Mouse (Mus musculus) thymus, adult 18-20 months (tissue): ENCODE results near the gene Atxn2.
"Not testable (repeated sequence)": the region's sequence is repeated elsewhere in the genome, so short reads cannot be mapped to it uniquely, and the experiment has no call there.

ENCODE experiments used
- DNase-seq, 2 experiments: peaks; one replicate each; pipeline ENCODE4 v3.0.0; 2022; ENCODE audit warnings: mixed read lengths in 2 of 2

The Atxn2 gene

DNA sequence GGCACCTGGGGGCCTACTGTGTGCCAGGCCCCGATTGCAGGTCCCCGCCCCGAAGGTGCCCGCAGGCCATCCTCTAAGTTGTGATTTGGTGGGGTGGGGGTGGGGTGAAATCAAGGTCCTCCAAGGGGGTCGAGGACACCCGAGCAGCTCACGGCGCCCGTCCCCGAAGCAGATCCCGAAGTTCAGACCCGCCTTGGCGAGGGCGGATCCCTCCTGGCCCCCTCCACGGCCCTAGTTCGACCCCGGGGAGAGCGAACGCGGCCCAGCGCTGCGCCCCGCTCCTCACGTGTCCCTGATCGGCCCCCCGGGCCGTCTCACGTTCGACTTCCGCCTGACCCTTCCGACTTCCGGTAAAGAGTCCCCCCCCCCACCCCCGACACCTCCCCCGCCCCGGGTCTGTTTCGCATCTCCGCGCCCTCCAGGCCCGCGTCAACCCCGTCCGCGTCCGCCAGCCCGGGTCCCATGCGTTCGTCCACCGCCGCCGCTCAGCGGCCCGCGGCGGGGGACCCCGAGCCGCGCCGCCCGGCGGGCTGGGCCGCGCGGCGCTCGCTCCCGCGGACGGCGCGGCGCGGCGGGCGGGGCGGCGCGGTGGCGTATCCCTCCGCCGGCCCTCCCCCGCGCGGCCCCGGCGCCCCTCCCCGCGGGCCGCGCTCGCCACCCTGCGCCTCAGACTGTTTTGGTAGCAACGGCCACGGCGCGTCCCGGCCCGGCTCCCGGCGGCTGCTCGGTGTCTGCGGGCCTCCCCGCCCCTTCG, at the start of gene Atxn2:
Gene Atxn2 (plus strand): TSS at position 164 of the 754 bp plus-strand sequence.
- DNase-seq, result peak; percentile 67 to 78

DNA sequence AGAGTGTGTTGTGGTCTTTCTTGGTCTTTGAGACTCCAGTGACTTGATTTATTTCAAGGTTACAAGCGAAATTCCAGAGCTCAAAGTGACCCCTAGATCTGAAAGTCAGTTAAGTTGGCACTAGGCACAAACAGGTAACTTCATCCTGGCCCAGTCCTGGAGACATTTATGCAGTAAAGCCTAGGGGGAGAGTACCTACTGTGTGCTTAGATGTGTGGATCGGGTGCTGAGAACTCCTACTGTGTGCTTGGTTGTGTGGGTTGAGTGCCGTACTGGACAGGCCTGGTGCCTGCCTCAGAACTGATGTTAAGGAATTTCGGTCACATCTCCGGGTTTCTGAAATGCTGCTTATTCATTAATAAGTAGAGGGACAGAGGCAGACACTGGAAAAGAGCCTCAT, 49.6 kb upstream of the Atxn2 start:
- no peak for DNase-seq

DNA sequence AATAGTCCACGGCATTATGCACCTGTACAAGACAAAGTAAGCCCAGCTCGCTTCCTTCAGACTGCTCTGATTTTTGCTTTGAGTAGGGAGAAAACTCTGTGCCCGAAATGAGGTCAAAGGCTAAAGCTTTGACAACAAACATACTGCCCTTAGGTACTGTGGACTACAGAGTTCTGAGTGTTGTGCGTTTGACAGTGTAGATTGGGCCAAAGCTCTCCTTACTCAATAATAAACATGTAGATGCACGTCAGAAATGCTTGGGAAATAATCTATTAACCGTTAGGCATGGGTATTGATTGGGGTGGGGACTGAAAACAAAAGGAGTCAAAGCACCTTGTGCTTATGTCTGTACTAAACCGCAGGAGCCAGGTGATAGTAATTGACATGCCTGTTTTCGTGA, 47.7 kb upstream of the Atxn2 start:
- DNase-seq, result no peak

DNA sequence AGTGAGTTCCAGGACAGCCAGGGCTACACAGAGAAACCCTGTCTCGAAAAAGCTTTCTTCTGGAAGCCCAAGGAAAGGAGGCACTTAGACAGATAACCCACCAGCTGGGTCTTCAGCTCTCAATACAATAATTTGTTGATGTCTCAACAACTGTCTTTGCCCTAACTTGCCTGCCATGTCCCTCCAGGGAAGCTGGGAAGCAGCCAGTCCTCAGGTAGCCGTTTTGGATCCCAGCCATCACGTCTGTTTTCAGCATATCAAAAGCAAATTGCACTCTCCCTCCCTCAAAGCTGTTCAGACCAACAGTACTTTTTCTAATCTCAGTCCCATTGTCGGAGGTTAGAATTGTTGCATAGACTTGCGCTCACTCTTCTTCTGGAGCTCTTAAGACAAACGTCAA, 47.1 kb upstream of the Atxn2 start:
- DNase-seq, result no peak

DNA sequence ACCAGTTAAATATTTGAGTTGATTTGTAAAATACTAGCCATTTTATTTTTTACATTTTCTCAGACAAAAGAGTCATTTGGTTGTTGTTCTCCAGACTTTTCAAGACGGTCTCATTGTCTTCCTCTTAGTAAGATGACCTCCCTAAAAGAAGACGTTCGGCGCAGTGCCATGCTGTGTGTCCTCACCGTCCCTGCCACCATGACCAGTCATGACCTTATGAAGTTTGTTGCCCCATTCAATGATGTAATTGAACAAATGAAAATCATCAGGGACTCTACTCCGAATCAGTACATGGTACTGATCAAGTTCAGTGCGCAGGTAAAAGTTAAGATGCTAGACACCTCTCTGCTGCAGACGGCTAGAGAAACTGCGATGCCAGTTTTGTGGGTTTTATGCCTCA, 46.2 kb upstream of the Atxn2 start:
- DNase-seq, result no peak

DNA sequence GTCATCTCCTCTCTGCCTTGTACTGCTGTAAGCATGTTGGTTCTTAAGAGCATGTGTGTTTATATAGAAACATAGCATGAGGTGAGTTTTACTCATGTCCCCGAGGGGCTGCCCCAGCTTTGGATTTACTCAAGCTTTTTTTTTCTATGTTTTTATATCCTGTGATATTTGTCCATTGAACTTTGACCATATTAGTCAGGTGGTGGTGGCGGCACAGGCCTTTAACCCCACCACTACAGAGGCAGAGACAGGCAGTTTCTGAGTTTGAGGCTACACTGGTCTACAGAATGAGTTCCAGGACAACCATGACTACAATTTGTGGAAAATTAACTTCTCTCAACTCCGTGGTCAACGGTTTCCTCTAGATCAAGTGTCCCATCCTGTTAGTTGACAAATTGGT, 44.1 kb upstream of the Atxn2 start:
- DNase-seq, result no peak

DNA sequence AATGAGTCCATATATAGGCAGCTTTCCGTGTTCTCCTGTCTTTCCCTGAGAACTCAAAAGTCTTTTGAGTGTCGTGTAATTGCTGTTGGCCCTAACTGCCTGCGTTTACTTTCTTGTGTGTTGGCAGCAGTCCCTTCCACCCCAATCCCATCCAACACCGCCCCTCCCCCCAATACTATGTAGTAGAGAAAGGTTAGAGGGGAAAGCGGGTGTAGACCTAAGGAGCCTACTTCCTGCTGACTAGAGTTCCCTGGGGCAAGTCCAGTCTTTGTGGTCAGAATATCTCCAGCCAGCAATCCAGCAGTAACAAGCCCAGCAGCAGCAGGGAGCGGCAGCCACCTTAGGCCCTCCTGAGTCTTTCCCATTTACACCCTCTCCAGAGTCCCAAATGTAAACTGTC, 42.7 kb upstream of the Atxn2 start:
- DNase-seq, result no peak

DNA sequence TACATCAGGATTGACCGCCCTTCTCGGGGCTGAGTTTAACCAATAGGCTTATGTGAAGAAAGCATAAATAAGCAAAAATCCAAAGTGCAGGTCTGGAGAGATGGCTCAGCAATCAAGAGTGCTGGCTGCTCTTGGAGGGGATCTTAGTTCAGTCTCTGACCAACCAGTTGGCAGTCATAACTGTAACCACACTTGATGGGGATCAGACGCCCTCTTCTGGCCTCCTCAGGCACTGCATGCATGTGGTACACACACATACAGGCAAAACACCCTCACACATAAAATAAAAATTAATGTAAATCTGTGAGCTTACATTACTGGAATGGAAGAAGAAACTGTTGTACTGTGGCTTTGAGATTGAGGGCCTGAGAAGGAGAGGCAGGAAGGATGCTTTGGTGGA, 40.7 kb upstream of the Atxn2 start:
- no peak for DNase-seq

DNA sequence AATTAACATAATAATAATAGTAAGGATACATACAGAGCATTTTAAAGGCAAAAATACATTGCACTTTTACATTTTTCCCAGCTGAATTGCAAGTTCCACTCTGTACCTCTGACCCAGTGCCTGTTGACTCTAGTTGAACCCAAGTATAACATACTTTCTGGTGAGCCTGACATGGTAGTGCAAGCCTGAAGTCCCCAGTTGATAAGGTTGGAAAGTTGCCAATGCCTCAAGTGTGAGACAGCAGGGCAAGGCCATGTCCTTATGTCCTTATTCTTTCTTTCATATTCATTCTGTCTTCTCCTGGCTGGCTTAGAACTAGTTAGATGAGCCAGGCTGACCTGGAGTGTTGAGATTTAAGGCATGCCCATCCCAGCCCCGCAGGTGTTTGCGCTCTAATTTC, 28.9 kb upstream of the Atxn2 start:
- DNase-seq, result no peak

DNA sequence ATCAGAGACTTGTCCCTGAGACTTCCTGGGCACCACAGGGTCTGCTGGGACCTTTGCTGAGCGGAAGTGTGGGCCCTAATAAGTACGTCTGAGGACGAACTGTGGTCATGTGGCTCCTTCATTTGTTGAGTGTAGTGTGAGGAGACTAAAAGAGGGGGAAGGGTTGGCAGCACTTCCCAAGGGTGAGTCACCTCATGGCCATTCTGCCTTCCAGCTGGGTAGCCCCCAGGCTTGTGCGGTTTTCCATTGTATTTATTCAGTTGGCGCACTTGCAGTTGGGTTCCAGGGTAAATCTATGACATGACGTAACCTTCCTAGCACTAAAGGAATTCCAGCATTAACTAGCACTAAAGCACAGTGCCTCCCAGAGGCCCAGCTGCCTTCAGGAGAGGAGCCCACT, 25.6 kb upstream of the Atxn2 start:
- DNase-seq, result no peak

DNA sequence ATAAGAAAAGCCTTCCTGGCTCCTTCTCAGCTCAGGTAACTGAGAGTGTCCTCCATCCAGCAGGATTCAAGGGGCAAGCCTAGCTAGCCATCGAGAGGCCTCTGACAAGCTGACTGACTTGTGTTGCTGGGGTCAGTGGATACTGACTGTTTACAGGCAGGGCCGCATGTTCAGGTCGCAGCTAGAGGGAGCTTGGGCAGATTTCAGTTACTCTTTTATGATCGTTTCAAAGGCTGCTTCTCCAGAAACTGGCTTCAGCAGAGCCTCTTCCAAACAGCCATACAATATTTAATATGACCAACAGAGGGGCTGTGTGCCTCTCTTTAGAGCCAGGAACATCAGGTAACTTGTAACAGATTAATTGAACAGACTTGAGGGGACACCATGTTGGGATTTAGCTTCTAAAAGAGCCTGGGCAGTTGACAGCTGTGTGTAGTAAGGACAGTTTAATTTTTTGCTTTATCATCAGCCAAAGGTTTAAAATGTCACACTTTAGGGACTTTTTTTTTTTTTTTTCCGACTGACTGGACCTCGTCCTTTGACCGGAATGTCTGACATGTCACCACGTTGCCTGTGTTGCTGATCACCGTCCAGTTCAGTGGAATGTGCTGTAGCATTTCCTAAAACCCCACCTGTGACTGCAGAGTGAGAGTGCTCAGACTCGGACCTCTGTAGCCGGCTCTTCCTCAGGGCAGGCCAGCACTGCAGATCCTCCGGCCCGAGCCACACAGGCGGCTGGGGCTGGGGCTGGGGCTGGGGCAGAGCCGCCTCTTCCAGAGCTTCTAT, 24.8 kb upstream of the Atxn2 start:
- DNase-seq, result no peak

DNA sequence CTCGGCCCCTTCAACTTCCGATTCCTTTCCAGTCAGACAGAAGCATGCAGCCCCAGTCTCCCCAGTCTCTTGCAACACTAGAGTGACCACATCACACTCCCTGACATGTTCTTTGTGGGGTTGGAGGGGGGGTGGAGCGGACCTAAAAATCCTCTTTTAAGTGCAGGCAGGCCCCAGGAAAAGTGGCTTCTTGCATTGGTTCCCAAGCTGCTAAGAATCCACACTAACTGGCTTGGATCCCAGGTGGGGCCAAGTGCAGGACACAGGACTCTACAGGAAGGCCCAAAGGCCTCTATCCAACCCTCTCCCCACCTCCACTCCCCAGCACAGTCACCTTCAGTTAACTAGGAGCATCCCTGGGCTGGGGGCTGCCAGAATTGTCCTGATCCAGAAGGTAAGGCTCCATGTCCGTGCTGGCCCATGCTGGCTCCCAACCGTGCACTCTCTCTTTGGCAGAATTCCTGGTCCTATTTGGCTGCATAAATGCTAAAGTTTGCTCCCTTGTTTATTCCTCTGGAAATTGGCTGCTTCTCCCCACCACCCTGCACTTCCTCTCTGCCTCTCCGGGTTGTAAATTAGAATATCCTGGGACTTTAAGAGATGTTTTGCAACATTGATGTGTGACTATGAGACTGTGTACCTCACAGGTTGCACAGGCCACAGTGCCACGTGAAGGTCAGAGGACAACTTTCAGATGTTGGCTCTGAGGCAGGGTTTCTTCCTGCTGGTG, 20.5 kb upstream of the Atxn2 start:
- no peak for DNase-seq

DNA sequence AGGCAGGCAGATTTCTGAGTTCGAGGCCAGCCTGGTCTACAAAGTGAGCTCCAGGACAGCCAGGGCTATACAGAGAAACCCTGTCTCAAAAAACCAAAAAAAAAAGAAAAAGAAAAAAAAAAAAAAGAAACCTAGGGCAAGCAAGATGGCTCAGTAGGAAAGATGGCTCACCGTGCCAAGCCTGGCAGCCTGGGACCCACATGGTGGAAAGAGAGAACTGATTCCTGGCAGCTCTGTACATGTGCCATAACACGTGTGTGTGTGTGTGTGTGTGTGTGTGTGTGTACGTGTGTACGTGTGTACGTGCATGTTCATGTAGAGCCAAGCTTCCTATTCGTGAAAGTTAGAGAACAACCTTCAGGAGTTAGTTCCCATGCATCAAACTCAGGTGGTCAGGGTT, 19.7 kb upstream of the Atxn2 start:
- not testable (repeated sequence) for DNase-seq

DNA sequence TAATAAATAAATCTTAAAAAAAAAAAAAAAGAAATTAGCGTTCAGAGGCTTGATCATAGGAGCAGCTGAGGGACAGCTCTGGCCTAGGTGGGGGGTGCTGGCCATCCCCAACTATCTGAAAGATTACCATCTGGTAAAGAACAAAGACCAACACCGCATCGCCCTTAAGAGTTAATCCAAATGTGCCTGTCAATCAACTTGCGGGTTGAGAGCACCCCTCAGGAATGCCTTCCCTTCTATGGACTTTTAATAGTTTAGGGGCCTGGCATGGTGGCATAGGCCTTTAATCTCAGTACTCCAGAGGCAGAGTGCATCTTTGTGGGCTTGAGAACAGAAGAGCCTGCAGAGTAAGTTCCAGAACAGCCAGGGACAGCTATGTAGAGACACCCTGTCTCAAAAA, 18.2 kb upstream of the Atxn2 start:
- no peak for DNase-seq

DNA sequence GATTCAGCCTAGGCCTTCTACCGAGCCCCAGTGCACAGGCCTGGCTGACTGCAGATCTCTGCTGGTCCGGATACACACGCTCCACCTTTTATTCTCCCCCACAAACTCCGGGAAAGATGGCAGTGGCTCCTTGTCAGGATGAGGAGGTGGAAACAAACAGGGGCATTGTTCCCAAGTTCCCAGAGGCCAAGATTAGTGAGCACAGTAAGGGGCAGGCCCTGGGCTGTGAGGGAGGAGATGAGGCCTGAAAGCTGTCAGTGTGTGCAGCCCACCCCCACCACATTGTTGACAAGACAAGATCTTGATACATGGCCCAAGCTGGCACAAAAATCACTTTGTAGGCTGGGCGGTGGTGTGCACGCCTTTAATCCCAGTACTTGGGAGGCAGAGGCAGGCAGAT, 14.4 kb upstream of the Atxn2 start:
- no peak for DNase-seq

DNA sequence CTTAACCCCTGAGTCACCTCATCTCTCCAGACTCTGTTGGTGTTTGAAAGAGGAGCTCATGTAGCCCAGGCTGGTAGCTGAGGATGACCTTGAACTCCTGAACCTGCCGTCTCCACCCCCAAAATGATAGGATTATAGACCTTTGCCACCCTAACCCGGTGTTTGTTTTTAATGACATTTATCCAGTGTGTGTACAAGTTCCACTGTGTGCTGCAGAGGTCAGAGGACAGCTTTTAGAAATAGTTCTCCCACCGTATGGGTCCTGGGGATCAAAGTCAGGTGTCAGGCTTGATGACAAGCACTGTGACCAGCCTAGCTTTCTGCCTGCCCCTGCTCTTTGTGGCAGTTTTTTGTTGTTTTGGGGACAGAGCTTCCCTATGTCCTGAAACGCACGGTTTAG, 11.2 kb upstream of the Atxn2 start:
- no peak for DNase-seq

DNA sequence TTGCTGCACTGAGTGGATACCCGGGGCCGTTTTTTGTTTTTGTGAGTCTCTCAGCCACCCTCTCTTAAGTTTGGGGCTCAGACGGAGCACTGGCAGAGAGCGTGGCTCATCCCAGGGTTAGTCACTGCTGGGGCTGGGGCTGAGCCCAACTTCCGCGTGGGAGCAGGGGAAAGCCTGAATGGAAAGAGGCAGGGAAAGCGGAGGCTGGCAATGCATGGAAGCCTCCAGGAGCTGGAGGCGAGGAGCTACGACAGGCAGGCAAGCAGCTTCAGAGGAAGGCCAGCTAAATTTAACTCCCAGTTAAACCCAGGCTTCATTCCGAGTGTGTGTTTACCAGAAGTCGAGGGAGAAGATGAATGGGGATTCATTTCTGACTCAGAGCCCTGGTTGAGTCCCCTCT, 10.6 kb upstream of the Atxn2 start:
- no peak for DNase-seq

DNA sequence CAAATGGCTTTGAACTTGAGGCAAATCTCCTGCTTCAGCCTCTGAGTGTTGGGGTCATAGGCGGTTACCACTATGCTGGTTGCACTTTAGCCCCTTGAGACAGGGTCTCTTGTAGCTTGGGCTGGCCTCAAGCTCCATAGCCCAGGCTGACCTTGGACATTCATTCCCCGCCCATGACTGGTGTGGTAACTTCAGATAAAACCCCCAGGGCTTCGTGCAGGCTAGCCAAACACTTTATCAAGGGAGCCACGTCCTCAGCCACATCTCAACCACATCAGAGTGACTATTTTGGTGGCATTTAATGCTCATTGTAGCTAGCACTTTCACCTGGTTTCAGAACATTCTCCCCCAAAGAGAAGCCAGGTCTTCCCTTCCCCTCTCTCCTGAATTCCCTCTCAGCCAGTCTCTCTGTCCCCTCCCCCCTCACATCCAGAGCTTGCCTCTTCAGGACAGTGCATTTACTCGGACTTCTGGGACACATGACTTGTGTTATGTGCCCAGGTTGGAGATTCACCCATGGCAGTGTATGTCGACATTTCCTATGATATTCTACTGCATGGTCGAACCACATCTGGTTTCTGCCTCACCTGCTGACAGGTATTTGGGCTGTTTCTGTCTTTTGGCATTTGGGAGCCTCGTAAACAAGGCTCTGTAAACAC, 9.9 kb upstream of the Atxn2 start:
- DNase-seq, result no peak

DNA sequence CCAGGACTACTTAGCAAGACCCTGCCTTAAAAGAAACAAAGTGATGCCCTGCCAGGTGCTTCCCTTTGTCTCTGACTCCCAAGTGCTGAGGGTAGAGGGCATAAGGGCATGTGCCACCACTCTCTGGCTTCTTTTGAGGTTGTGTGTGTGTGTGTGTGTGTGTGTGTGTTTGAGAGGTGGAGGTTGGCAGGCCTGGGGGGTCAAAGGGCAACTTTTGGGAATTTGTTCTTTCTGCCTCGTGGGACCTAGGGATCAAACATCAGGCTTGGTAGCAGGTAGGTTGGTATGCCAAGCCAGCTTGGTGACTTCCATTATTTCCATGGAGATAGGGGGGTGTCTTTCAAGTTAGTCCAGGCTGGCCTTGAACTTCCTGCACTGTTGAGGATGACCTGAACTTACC, 7.8 kb upstream of the Atxn2 start:
- DNase-seq, result no peak

DNA sequence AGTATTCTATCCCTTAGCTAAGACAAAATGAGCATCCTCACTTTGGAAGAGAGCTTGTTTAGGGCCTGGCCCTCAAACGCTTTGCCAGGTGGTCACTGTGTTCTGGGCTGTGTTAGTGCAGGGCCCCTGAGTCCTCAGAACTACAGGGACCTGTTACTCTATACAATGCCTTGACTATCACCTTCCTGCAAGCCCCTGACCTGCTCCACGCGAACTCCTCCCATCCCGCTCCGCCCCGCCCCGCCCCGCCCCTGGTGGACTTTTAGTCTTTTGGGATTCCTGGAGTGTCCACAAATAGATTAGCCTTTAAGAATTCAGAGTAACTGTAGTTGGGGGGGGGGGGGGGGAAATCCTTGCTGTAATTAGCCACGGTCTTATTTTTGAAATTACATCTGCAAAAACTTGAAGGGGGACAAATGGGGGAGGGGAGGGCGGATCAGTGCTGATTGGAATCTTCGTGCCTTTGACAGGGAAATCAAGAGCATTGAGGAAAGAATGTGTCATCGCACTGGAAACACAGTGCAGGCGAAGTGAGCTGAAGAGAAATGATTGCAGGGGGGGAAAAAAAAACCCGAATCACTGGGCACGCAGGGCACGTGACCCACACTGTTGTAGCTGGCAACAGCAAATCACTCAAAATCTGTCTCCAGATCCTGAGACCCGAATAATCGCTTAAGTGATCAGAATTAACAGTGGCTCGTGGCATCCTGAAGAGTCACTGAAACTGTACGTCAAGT, 6.5 kb upstream of the Atxn2 start:
- DNase-seq, result no peak

DNA sequence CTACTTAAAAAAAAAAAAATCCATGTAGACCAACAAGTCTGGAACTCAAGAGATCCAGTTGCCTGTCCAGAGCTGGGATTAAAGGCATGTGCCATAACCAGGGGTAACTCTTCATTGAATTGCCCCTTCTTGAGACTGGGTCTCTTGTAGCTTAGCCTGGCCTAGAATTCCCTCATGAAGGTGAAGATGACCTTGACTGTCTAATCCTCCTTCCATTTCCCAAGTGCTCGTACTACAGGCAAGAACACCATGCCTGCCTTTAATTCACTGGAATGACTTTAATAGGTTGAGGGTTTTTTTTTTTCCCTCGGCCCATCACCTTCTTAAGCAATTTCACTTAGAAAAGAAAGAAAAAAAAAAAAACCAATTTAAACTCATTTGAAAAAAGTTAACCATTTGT, 735 bp upstream of the Atxn2 start:
- no peak for DNase-seq

DNA sequence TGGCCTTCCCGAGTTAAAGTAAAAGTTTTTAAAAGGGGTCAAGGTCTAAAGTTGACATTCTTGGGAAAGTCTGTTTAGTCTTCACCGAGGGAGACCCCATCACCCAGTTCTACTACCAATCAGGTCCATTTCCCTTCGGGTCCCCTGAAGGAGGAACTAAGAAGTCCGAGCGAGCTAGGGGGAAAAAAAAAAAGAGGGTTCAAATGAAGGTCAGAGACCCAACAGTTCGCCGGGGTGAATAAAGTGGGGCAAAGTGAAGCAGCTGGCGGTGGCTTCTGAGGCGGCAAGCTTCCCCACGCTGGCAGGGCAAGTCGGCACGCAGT, 325 bp upstream of the Atxn2 start:
- DNase-seq, result no peak

DNA sequence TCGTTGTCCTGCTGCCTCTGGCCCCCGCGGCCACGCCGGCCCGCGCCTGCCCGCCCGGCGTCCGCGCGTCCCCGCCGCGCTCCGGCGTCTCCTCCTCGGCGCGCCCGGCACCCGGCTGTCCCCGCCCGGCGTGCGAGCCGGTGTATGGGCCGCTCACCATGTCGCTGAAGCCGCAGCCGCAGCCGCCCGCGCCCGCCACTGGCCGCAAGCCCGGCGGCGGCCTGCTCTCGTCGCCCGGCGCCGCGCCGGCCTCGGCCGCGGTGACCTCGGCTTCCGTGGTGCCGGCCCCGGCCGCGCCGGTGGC, 743 bp downstream of the Atxn2 start:
- no peak for DNase-seq
